Mouse (Mus musculus): ENCODE results near the gene Zc3h10.
"Not testable (repeated sequence)": the region's sequence is repeated elsewhere in the genome, so short reads cannot be mapped to it uniquely, and the experiment has no call there.

Gene Zc3h10

DNA sequence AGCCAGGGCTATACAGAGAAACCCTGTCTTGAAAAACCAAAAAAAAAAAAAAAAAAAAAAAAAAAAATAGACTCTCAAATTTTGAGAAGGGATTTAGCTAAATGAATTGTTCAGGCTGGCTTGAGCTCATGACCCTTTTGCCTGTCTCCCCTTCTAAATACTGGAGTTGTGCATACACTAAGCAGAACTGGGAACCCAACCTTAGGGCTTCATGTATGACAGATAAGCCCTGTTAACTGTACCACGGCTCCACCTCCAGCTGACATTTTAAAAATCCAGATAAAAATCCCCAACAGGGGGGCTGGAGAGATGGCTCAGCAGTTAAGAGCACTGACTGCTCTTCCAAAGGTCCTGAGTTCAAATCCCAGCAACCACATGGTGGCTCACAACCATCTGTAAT, 8.0 kb upstream of the Zc3h10 start:
- DNase-seq (ENCODE audit: low read depth, low spot score): not testable (repeated sequence)

DNA sequence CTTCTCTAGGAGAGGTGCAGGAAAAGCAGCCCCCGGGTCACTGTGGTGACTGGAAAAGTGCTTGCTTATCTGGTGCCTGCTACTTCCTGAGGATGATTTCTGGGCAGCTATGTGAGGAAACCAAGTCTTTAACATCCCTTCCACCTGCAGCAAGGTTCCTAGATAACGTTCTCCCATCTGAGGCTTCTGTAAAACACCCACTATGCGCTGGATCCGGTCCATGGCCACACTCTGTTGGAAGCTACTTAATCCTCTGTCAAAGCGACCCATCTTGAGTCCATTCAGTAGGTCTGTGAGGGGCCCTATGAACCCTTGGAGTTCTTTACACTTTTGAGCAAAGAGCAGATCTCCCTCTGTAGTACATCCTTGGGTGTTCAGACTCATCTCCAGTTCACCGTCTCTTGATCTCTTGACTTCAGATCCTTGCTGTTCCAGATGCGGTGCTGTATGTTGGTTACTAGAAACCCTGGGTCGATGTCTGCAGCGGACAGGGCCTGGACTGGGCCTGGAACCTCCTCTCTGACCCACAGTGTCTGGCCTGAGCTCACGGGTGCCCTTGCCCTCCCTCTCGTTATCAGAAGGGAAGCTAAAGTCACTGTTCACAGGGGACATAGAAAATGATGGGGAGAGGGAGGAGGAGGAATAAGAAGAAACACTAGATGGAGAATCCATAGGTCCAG, 2.7 kb upstream of the Zc3h10 start:
- DNase-seq (ENCODE audit: low read depth, low spot score): not testable (repeated sequence)

GRCm38 (mm10) chr10:128549682-128550057, 2.1 kb upstream of the Zc3h10 start:
- DNase-seq (ENCODE audit: low read depth, low spot score): not testable (repeated sequence)

GRCm38 (mm10) chr10:128548947-128549681, 1.5 kb upstream of the Zc3h10 start, which contains the start of gene Rpl41:
TSS of gene Rpl41 (minus strand) at chr10:128549305.
- peak; percentile 91 for DNase-seq (ENCODE audit: low read depth, low spot score)

- DNase-seq (ENCODE audit: low read depth, low spot score): not testable (repeated sequence)
Observed at GRCm38 (mm10) chr10:128548051-128548791, 647 bp upstream of the Zc3h10 start.

DNA sequence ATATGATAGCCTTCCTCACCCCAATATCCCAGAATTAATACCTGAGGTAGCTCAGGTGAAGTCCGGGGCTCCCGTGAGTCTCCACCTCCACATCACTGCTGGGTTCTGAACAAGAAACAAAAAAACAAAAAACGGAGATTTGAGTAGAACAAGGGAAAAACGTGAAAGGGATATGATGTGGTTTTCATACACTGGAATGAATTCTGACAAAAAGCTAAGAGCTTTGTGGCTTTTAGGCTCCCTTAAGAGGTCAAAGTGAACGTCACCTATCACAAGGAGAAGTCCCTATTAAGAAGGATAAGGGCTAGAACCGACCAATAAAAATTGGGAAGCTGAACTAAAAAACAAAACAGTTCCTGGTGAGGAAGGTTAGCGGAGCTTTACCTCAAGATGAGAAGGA, 787 bp downstream of the Zc3h10 start:
- DNase-seq (ENCODE audit: low read depth, low spot score): no peak

DNA sequence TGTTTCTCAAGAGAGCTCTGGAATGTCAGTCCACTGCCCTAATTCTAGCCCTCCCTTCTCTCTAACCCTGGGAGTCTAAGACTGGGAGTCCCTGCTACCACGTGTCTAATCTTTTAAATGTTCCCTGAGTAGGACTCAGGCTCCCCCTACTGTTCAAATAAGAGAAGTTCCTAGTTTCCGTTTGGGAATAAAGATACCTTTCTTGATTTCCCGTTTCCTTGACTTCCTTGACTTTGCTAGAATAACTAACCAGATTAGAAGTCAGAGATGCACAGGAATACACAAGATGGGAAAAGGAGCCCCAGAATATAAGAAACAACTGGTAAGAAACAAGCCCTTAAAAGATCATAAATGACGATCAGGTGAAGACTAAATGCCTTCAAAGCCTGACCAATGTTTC, 1.2 kb downstream of the Zc3h10 start:
- DNase-seq (ENCODE audit: low read depth, low spot score): no peak

GRCm38 (mm10) chr10:128545570-128545898, 2.0 kb downstream of the Zc3h10 start:
- no peak for DNase-seq (ENCODE audit: low read depth, low spot score)

GRCm38 (mm10) chr10:128544674-128545569, 2.7 kb downstream of the Zc3h10 start:
- no peak for DNase-seq (ENCODE audit: low read depth, low spot score)

DNA sequence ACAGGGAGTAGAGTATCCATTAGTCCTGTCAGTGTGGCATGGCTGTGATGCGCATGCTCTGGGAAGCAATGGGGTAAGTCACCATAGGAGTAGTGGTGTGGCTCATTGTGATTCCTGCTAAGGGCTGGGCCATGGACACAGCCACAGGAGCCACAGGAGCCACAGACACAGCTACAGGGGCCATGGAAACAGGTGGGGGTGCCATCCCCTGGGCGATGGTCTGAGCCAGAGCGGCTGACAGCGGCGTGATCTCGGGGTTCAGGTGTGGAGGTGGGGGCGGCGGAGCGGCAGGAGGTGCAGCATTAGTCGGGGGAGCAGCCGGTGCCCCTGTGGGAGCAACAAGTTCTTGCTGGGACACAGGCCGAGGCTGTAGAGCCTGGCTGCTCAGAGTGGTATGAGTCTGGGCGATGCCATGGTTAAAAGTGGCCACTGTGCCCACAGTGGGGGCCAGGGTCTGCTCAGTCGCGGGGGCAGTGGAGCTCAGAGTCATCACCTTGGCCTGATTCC, 3.4 kb downstream of the Zc3h10 start:
- no peak for DNase-seq (ENCODE audit: low read depth, low spot score)

- DNase-seq (ENCODE audit: low read depth, low spot score): no peak
Observed at GRCm38 (mm10) chr10:128543100-128543499, 4.5 kb downstream of the Zc3h10 start.

DNA sequence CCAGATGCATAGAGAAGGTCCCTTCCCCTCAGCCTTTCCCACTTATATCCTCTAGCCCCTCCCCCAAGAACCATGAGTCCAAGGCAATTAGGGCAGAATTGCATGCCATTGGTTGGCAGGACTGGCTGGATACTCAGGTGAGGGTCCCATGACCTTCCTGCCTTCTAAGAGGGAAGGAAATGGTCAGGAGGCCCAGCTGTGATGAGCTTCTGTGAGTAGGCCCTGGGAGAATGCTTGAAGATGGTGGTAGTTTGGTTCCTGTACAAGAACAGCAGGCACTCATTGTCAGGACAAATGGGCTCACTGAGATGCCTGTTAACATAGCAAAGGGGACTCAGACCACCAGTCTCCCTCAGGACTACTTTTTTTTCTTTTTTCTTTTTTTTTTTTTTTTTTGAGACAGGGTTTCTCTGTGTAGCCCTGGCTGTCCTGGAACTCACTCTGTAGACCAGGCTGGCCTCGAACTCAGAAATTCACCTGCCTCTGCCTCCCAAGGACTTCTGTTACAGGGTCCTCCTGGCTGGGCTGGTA, 9.2 kb downstream of the Zc3h10 start:
- no peak for DNase-seq (ENCODE audit: low read depth, low spot score)

GRCm38 (mm10) chr10:128536266-128536940, 11.2 kb downstream of the Zc3h10 start:
- DNase-seq (ENCODE audit: low read depth, low spot score): peak; percentile 83

DNA sequence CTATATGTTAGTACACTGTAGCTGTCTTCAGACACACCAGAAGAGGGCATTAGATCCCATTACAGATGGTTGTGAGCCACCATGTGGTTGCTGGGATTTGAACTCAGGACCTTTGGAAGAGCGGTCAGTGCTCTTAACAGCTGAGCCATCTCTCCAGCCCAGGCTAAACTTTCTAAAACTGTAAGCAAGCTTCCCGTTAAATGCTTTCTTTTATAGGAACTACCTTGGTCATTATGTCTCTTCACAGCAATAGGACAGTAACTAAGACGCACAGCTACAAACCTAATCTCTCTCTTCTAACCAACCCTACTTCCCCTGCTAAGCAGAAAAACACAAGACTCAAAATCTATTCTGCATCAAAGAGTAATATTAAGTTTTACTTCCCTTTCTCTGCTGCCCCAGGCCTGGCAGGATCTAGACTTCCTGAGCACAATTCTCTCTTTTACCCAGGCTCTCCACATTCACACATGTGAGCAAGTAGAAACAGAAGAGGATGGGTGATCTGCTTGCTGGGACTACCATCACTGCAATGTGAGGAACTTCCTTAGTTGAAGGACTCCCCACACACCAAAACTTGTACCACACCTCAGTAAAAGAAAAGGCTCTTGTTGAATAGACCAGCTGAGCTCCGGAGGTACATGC, 11.8 kb downstream of the Zc3h10 start:
- no peak for DNase-seq (ENCODE audit: low read depth, low spot score)

DNA sequence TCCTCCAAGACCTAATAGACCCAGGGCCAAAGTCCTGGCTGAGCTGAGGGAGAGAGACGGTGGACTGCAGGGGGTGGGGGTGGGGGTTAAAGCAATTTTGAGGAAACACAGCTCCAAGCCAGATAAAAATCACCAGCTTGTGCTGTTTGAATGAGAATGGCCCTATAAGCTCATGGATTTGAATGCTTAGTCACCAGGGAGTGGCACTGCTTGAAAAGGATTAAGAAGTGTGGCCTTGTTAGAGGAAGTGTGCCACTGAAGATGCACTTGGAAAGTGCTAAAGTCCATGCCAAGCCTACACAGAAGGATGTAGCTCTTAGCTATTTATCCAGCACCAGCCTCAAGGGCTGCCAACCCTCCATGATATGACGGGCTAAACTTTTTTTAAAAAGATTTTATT, 12.4 kb downstream of the Zc3h10 start:
- no peak for DNase-seq (ENCODE audit: low read depth, low spot score)

- no peak for DNase-seq (ENCODE audit: low read depth, low spot score)
Observed at GRCm38 (mm10) chr10:128526366-128527356, 20.9 kb downstream of the Zc3h10 start.

DNA sequence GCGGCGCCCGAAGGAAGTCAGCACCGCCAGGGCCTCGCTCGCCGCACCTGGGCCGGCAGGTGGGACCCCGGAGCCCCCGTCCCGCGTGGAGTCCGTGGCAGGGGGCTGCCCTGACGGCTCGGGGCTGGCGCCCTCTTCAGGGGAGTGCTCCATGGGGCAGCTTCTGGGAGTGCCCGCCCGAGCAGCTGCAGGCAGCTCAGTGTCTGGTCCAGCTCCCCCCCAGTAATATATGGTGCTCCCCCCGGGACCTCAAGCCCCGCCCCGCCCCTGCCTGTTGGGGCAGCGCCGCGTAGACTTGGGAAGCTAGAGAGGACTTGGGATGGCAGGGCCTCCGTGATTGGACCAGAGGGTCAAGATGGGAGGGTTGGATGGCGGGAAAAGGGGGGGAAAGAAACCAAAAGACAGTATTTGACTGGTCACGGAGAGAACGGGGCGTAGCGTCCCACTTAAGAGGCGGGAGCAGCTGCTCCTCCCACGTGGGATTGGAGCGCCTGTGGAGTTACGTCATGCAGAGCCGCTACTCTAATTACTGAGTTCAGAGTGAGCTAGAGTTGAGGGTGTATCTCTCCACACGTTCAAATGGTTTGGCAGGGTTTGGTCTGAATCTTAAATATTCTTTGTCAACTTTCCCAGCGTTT, 21.8 kb downstream of the Zc3h10 start, which contains the start of gene Esyt1:
Gene Esyt1 (minus strand): TSS at position 201 of the 638 bp plus-strand sequence.
- peak; percentile 94 for DNase-seq (ENCODE audit: low read depth, low spot score)

All from embryo, embryonic 11.5 days (tissue).